Mouse (Mus musculus) forebrain, embryonic 16.5 days (tissue): ENCODE data around the gene Ccno. TPM values are rescaled to one million over a fixed set of nuclear protein-coding genes. Genes with fewer than 3 reads are reported as not detected.

Experiments used
- ATAC-seq: fragments of 200-750 bp; cut with Nextera tagmentation; 2 replicates; pipeline ENCODE4 v1.8.0; 2017; ENCODE audit warnings: mild to moderate bottlenecking, moderate library complexity
- H3K27ac ChIP-seq: fragments of 300-500 bp; sonication (generic); 2 replicates; pipeline ENCODE4 v1.5.1; 2014; ENCODE audit warnings: low read length, control low read depth
- H3K27me3 ChIP-seq: fragments of 300-500 bp; sonication (generic); replicated peaks from 2 replicates; pipeline ENCODE4 v1.6.1; 2014; ENCODE audit warnings: low read length; ENCODE audit not compliant: control insufficient read depth, insufficient read depth
- H3K36me3 ChIP-seq: fragments of 300-500 bp; sonication (generic); 2 replicates; pipeline ENCODE4 v1.6.1; 2014; ENCODE audit not compliant: control insufficient read depth, insufficient read depth
- H3K4me1 ChIP-seq: fragments of 300-500 bp; sonication (generic); replicated peaks from 2 replicates; pipeline ENCODE4 v1.6.1; 2014; ENCODE audit warnings: low read length; ENCODE audit not compliant: control insufficient read depth, insufficient read depth
- H3K4me2 ChIP-seq: fragments of 300-500 bp; sonication (generic); 2 replicates; pipeline ENCODE4 v1.6.1; 2014; ENCODE audit warnings: mild to moderate bottlenecking, low read length, control low read depth
- H3K4me3 ChIP-seq: fragments of 300-500 bp; sonication (generic); replicated peaks from 2 replicates; pipeline ENCODE4 v1.5.1; 2014; ENCODE audit warnings: mild to moderate bottlenecking, low read length, control low read depth
- H3K9ac ChIP-seq: fragments of 300-500 bp; sonication (generic); replicated peaks from 2 replicates; pipeline ENCODE4 v1.6.1; 2014; ENCODE audit warnings: low read depth, low read length, control low read depth
- H3K9me3 ChIP-seq: fragments of 300-500 bp; sonication (generic); 2 replicates; pipeline ENCODE4 v1.6.1; 2016; ENCODE audit warnings: low read length; ENCODE audit not compliant: control insufficient read depth
- WGBS: fragments of 180-500 bp; shearing (Covaris S2); extraction: QIAGEN DNeasy Blood & Tissue Kit; methylation state at CpG from one replicate; pipeline ENCODE4 v1.1.7; 2014; 5-methylcytosine and 5-hydroxymethylcytosine counted together
- polyA plus RNA-seq: library from polyadenylated mRNA; unstranded; fragments of >200 nt; fragmentation: Nextera tagmentation; extraction: Ambion mirVana; gene quantifications from 2 replicates; pipeline ENCODE4 v1.2.1, GENCODE M21; 2015

The Ccno gene
- polyA plus RNA-seq, 1 experiment from 2014 or later: 0.51 TPM

DNA sequence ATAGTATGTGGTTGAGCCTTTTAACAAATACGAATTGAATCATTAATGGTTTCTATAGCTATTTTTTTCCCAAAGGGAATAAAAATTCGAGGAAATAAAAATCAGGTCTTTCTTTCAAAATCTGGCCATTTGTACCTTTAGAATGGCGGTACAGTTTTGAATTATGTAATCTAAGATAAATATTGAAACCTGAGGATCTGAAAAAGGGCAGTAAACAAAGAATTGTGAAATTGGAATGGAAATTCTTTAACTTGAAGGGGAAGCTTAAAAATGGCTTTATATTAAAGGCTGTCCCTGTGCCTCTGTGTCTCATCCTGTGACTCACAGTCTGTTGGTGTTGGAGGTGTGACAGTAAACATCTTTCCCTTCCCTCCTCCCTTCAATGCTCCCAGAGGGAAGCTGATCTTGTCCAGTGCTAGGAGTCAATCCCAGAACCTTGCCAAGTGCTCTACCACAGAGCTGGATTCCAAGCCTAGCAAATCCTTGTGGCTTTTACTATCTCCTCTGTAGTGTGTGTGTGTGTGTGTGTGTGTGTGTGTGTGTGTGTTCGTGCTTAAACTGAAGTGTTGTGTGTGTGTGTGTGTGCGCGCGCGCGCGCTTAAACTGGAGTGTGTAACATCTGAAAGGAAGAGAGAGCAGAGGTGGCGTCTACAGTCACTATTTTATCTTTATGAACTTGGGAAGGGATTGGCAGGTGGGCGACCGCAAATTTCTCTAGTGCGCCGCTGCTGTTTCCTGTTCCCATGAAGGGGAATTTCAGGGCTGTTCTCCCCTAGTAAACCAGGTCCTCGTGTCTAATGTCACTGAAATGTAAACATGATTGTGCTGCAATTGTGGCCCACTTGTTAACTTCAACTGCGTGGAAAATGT, 35.9 kb downstream of the Ccno start:
- Histone ChIP-seq H3K36me3 (no peaks in the 10 kb centered on the region), H3K9ac (no peak overlapping the region), H3K27me3 (no peaks in the 10 kb centered on the region), H3K27ac (no peak overlapping the region), H3K4me3 (no peak overlapping the region), H3K9me3 (no peaks in the 10 kb centered on the region), H3K4me1 (no peaks in the 10 kb centered on the region), H3K4me2 (no peak overlapping the region)
- no peak for ATAC-seq
- 90% methylated on average over 17 of the region's 17 CpGs for WGBS

DNA sequence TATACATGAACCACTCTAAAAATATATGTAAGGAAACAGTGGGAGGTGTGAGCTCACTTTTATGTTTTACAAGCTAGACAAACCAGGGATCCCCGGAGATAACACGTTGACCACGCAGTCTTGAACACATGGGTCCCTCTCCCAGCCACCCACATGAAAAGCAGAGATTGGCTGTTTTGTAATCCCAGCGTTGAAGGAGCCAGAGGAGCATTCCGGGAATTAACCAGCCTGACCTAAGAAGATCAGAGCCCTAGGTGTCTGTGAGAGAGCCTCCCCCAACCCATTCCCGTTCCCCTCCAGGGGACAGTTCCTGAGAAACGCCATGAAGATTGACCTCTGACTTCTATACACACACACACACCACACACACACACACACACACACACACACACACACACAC, 43.7 kb downstream of the Ccno start:
- WGBS: 4% methylated on average over 7 of the region's 7 CpGs
- peak overlapping the region; percentile 82 for H3K9ac ChIP-seq
- peaks cover 20% of the 10 kb centered on the region for H3K4me1 ChIP-seq
- no peaks in the 10 kb centered on the region for H3K9me3 ChIP-seq
- peaks cover 9% of the 10 kb centered on the region for H3K27me3 ChIP-seq
- no peak; the same call in 1 of the 2 replicates for ATAC-seq
- peak overlapping the region; percentile 93 for H3K4me2 ChIP-seq
- H3K27ac ChIP-seq: no peak overlapping the region
- H3K4me3 ChIP-seq: peak overlapping the region; percentile 73
- H3K36me3 ChIP-seq: no peaks in the 10 kb centered on the region

DNA sequence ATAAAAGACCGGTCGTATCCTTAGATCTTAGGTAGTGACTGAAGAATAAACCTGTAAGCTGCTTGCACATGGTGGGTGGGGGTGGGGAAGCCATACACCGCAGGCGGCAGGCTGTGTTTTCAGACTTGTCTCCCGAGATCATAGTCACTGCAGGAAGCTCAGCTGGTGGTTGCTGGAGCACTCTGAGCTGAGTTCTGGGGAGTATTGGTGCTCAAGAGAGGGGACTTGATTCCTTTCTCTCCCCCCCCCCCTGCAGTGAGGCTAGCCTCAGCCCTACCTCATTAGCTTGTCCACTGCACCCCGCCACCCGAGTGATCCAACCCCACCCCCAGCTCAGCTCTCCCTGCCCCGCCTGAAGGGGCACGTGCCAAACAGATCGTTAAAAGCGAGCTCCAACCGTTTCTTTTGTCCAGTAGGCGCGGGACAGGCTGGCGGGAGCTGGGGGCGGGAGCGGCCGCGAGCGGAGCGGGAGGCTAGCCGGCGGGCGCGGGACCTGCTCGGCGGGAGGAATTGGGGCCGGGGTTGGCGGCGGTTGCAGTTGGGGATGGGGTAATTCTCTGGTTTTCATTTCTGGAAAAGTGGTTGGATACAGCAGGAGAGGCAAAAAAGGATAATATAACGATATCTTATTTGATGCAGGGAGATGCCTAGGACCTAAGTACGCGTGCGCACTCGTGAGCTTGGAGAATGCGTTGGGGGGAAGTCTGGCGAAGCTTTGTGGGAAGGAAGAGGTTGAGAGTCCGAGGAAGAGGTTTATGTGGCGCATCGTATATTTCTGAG, 44.4 kb downstream of the Ccno start:
- H3K4me3 ChIP-seq: peak overlapping the region; percentile 73
- peak overlapping the region; percentile 93 for H3K4me2 ChIP-seq
- H3K9me3 ChIP-seq: no peaks in the 10 kb centered on the region
- peaks cover 20% of the 10 kb centered on the region for H3K4me1 ChIP-seq
- H3K27me3 ChIP-seq: peaks cover 9% of the 10 kb centered on the region
- H3K36me3 ChIP-seq: no peaks in the 10 kb centered on the region
- H3K9ac ChIP-seq: peak overlapping the region; percentile 82
- H3K27ac ChIP-seq: peak overlapping the region; percentile 90
- ATAC-seq: peak; percentile 54
- WGBS: under 1% methylated on average over 40 of the region's 40 CpGs

DNA sequence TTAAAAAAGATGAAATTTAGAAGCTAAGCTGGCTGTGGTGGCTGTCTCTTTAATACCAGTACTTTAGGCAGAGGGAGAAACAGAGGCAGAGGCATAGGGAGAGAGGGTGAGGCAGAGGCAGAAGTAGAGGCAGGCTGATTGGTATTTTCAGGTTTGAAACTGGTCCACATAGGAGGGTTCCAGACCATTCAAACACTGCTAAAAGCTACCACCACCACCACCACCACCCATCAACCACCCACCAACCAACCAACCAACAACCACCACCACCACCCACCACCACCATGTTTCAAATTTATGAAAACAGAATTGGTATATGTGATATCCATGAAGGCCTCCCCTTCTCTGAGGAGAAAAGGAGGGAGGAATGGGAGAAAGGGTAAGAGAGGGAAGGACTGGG, 45.2 kb downstream of the Ccno start:
- no peak for ATAC-seq
- peaks cover 9% of the 10 kb centered on the region for H3K27me3 ChIP-seq
- H3K9me3 ChIP-seq: no peaks in the 10 kb centered on the region
- no peak overlapping the region for H3K27ac ChIP-seq
- H3K4me2 ChIP-seq: no peak overlapping the region
- peaks cover 20% of the 10 kb centered on the region for H3K4me1 ChIP-seq
- no peaks in the 10 kb centered on the region for H3K36me3 ChIP-seq
- no peak overlapping the region for H3K9ac ChIP-seq
- no peak overlapping the region for H3K4me3 ChIP-seq

DNA sequence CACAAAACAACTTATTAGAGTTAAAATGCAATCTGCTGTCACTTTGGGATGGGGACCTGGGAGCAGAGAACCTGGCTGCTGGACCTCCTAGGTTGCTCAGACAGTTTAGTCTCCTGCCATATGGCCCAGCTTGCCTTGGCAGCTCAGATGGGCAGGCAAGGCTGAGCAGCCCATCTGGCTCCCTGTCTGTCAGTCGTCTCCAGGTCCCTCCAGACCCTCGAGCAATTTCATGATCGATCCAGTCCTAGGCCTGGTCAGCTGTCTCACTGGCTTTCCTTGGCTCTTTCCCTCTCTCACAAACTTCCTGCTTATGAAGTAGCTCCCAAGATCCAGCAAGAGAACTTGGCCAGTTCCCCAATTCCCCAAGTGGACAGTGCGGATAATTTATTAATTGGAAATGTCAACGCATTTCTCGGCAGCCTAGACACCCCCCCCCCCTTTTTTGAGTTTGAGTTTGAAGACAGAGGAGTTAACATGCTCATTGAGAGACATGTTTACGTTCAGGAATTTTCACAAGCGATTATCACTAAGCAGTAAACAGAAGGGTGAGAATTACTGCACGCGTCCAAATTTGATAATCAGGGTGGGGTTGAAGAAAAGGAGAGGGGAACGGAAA, 46.8 kb downstream of the Ccno start:
- Histone ChIP-seq H3K36me3 (no peaks in the 10 kb centered on the region), H3K9me3 (no peaks in the 10 kb centered on the region), H3K4me2 (peak overlapping the region; percentile 87), H3K4me1 (peaks cover 20% of the 10 kb centered on the region), H3K4me3 (peak overlapping the region; percentile 55), H3K27me3 (peaks cover 9% of the 10 kb centered on the region), H3K9ac (no peak overlapping the region), H3K27ac (no peak overlapping the region)
- 1% methylated on average over 11 of the region's 11 CpGs for WGBS
- ATAC-seq: peak; percentile 54

DNA sequence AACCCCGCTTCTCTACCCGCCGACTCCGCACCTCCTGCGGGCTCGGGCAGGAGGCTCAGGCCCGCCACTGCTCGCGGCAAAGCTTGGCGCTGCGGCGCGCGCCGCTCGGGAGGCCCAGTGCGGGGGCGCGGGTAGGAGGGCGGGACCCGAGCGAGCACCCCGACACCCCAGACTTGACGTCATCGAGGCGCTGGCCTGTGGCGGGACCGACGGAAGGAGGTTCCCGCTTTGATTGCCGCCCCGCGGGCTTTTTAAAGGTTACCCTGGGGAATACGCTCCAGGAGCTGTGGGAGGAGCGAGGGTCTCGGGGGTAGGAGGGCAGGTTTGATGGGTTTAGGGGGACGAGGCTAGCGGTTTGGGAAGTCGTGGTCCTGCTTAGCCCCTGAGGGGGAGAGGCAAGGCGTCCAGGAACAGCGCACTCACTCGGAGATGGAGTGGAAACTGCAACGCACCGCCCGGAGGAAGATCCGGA, 47.4 kb downstream of the Ccno start, which contains the start of gene Cdc20b:
Cdc20b (plus strand) TSS at position 162 of the 472 bp plus-strand sequence.
- Histone ChIP-seq H3K9ac (peak within 1 kb of the TSS; percentile 36), H3K27ac (no peak within 1 kb of the TSS), H3K9me3 (no peaks in the 10 kb centered on the region), H3K36me3 (no peaks in the 10 kb centered on the region), H3K4me2 (peak within 1 kb of the TSS; percentile 87), H3K4me3 (peak within 1 kb of the TSS; percentile 55), H3K4me1 (peaks cover 20% of the 10 kb centered on the region), H3K27me3 (peaks cover 9% of the 10 kb centered on the region)
- WGBS: under 1% methylated on average over 46 of the region's 46 CpGs
- ATAC-seq: peak; percentile 29

DNA sequence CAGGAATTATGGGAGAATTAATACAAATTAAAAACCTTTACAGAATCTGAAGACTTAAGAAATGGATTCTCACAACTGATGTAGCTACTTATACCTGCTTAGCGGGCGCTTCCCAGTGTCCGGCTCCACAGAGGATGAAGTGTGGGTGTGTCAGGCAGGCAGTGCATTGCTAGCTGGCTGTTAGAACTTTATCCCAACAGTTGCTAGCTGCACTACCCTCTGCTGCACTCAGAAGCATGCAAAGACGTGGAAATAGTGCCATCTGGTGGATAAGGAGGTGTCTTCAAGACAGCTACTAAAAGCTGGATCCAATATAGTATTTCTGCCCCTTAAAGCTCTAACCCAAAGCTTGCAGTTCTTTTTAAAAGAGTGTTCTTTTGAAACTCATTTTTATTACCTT, 48.2 kb downstream of the Ccno start:
- ATAC-seq: peak; percentile 83
- peaks cover 9% of the 10 kb centered on the region for H3K27me3 ChIP-seq
- H3K36me3 ChIP-seq: no peaks in the 10 kb centered on the region
- peaks cover 20% of the 10 kb centered on the region for H3K4me1 ChIP-seq
- H3K4me3 ChIP-seq: peak overlapping the region; percentile 55
- H3K27ac ChIP-seq: no peak overlapping the region
- no peaks in the 10 kb centered on the region for H3K9me3 ChIP-seq
- 0% methylated on average over 4 of the region's 4 CpGs for WGBS
- peak overlapping the region; percentile 87 for H3K4me2 ChIP-seq
- no peak overlapping the region for H3K9ac ChIP-seq
